ENCODE assay signal across 21 mouse cellular contexts in the genomic region with DNA sequence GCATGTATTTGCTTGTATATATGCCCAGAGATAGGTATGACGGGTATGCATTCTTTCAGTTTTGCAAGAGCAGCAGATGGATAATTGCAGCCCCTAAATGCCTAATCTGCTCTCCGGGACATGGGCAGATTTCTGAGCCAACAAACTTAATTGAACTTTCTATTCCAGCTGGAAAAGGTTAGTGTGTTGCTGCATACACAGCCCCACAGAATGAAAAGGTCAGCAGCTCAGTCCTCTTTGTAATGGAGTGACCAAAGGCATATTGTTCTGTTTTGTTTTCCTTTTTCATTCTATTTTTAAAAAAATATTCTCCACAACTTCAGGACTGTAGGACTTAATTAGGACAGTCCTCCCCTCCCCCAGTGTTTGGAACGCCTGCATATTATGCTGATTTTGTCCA.
DNase-seq lines count a peak whose midpoint lies in the region; ATAC-seq and TF ChIP-seq lines count a peak whose summit lies in the region.
"Had no signal": no experiment of that assay in that cellular context is flagged by ENCODE, and none has a peak within 500 bp of the region (broad histone marks: within the 10 kb centered on the region; RNA-seq: fewer than 3 reads in every experiment).

No protein-coding gene starts in this region.

- no peak for DNase-seq in forebrain, embryonic 11.5 days (ENCODE audit: low spot score)
- peak; percentile 7 to 8 for DNase-seq in kidney, postnatal 4 days
- DNase-seq in kidney, adult 2 months, result no peak
- peak; percentile 6 for DNase-seq in forelimb bud, embryonic 11.5 days (ENCODE audit: low read depth, low spot score)
- DNase-seq in gastrocnemius, adult 2 months, result no peak
- DNase-seq in liver, postnatal 0 days, result no peak
- DNase-seq: adrenal gland, postnatal 14 days; cerebellum, adult 8-10 months; cerebellum, postnatal 36 days; gastrocnemius, postnatal 25 days; kidney, adult 8-10 months; thymus, adult 18-20 months; thymus, postnatal 36 days had no signal

- intact Hi-C loops in gastrocnemius, adult 2 months (cut with DNase I), result no loop called here

- H3K36me3 ChIP-seq in forebrain, embryonic 11.5 days (ENCODE audit: control insufficient read depth, insufficient read depth, low read length), result no peaks in the 10 kb centered on the region
- no peaks in the 10 kb centered on the region for H3K36me3 ChIP-seq in forebrain, embryonic 12.5 days (replicated peaks)
- no peaks in the 10 kb centered on the region for H3K36me3 ChIP-seq in kidney, adult 2 months (ENCODE audit: control insufficient read depth, insufficient read depth, low read length)
- H3K36me3 ChIP-seq in liver, postnatal 0 days (replicated peaks; ENCODE audit: insufficient read depth, low read length), result no peaks in the 10 kb centered on the region
- H3K36me3 ChIP-seq: hindbrain, embryonic 13.5 days; limb, embryonic 12.5 days; neural tube, embryonic 15.5 days had no signal

- H3K4me1 ChIP-seq in forebrain, embryonic 11.5 days (replicated peaks; ENCODE audit: control insufficient read depth, insufficient read depth, low read length), result no peaks in the 10 kb centered on the region
- no peaks in the 10 kb centered on the region for H3K4me1 ChIP-seq in forebrain, embryonic 12.5 days
- no peaks in the 10 kb centered on the region for H3K4me1 ChIP-seq in kidney, adult 2 months (ENCODE audit: control insufficient read depth, insufficient read depth, low read length)
- H3K4me1 ChIP-seq in liver, postnatal 0 days (ENCODE audit: insufficient read depth), result no peaks in the 10 kb centered on the region
- H3K4me1 ChIP-seq: hindbrain, embryonic 13.5 days; limb, embryonic 12.5 days; neural tube, embryonic 15.5 days had no signal

- H3K27ac ChIP-seq in forebrain, embryonic 11.5 days (ENCODE audit: low read depth, low read length), result no peak overlapping the region
- no peak overlapping the region for H3K27ac ChIP-seq in forebrain, embryonic 12.5 days
- no peak overlapping the region for H3K27ac ChIP-seq in kidney, adult 2 months (ENCODE audit: insufficient read depth, low read depth, low read length)
- no peak overlapping the region for H3K27ac ChIP-seq in gastrocnemius, adult 2 months
- H3K27ac ChIP-seq in liver, postnatal 0 days (ENCODE audit: low read depth), result no peak overlapping the region
- H3K27ac ChIP-seq: forebrain, embryonic 13.5 days; hindbrain, embryonic 13.5 days; limb, embryonic 12.5 days; neural tube, embryonic 15.5 days had no signal

- H3K4me3 ChIP-seq in forebrain, embryonic 11.5 days (ENCODE audit: low read depth, low read length), result no peak overlapping the region
- no peak overlapping the region for H3K4me3 ChIP-seq in forebrain, embryonic 12.5 days (replicated peaks)
- no peak overlapping the region for H3K4me3 ChIP-seq in kidney, adult 2 months (ENCODE audit: insufficient read depth, low read depth, low read length)
- H3K4me3 ChIP-seq in gastrocnemius, adult 2 months, result no peak overlapping the region
- no peak overlapping the region for H3K4me3 ChIP-seq in liver, postnatal 0 days (ENCODE audit: low read depth, low read length)
- H3K4me3 ChIP-seq: forebrain, embryonic 13.5 days; hindbrain, embryonic 13.5 days; limb, embryonic 12.5 days; neural tube, embryonic 15.5 days had no signal

- no peaks in the 10 kb centered on the region for H3K9me3 ChIP-seq in forebrain, embryonic 11.5 days (ENCODE audit: control insufficient read depth, low read length)
- no peaks in the 10 kb centered on the region for H3K9me3 ChIP-seq in forebrain, embryonic 12.5 days
- H3K9me3 ChIP-seq in liver, postnatal 0 days (ENCODE audit: low read length), result no peaks in the 10 kb centered on the region
- H3K9me3 ChIP-seq: forebrain, embryonic 13.5 days; hindbrain, embryonic 13.5 days; limb, embryonic 12.5 days; neural tube, embryonic 15.5 days had no signal

- ATAC-seq in forebrain, embryonic 11.5 days (replicated peaks; ENCODE audit: low FRiP score), result 0 out of 2 replicates have a peak, but pooled peaks have one; percentile 24
- no peak for ATAC-seq in forebrain, embryonic 12.5 days (ENCODE audit: low FRiP score)
- no peak for ATAC-seq in liver, postnatal 0 days
- ATAC-seq: forebrain, embryonic 13.5 days; inflammation-experienced regulatory T-cells, adult 6 months had no signal

- no peak overlapping the region for H3K9ac ChIP-seq in forebrain, embryonic 11.5 days (ENCODE audit: low read length)
- no peak overlapping the region for H3K9ac ChIP-seq in forebrain, embryonic 12.5 days
- H3K9ac ChIP-seq in liver, postnatal 0 days (replicated peaks), result no peak overlapping the region
- H3K9ac ChIP-seq: forebrain, embryonic 13.5 days; hindbrain, embryonic 13.5 days; limb, embryonic 12.5 days; neural tube, embryonic 15.5 days had no signal

- 45% methylated on average over 3 of the region's 3 CpGs for WGBS in forebrain, embryonic 11.5 days
- 27% methylated on average over 3 of the region's 3 CpGs for WGBS in forebrain, embryonic 12.5 days
- WGBS in kidney, adult 2 months, result 68% methylated on average over 3 of the region's 3 CpGs
- WGBS in liver, postnatal 0 days (ENCODE audit: insufficient replicate concordance), result 53% methylated on average over 3 of the region's 3 CpGs

- no peak for TF ChIP-seq POLR2A in kidney, adult 2 months (IDR thresholded peaks at IDR 0.05; ENCODE audit: low read depth, low read length)

- H3K4me2 ChIP-seq in forebrain, embryonic 11.5 days (ENCODE audit: low read depth, low read length, severe bottlenecking), result no peak overlapping the region
- H3K4me2 ChIP-seq in forebrain, embryonic 12.5 days, result no peak overlapping the region
- H3K4me2 ChIP-seq in liver, postnatal 0 days (ENCODE audit: low read depth, low read length), result no peak overlapping the region
- H3K4me2 ChIP-seq: forebrain, embryonic 13.5 days; hindbrain, embryonic 13.5 days; limb, embryonic 12.5 days; liver, embryonic 11.5 days; midbrain, embryonic 11.5 days; neural tube, embryonic 15.5 days had no signal

- TF ChIP-seq EP300 in liver, postnatal 0 days (IDR thresholded peaks at IDR 0.05; ENCODE audit: low read depth), result no peak

- no peak for TF ChIP-seq CTCF in kidney, adult 2 months (conservative IDR thresholded peaks at IDR 0.05; ENCODE audit: insufficient read depth, insufficient read length, low read depth, low read length)
- no peak for TF ChIP-seq CTCF in gastrocnemius, adult 2 months (IDR thresholded peaks at IDR 0.05)
- no peak for TF ChIP-seq CTCF in liver, postnatal 0 days (IDR thresholded peaks at IDR 0.05; ENCODE audit: low read depth)

- H3K27me3 ChIP-seq in forebrain, embryonic 11.5 days (ENCODE audit: control insufficient read depth, insufficient read depth, low read length), result no peaks in the 10 kb centered on the region
- no peaks in the 10 kb centered on the region for H3K27me3 ChIP-seq in forebrain, embryonic 12.5 days
- no peaks in the 10 kb centered on the region for H3K27me3 ChIP-seq in kidney, adult 2 months (replicated peaks; ENCODE audit: control insufficient read depth, insufficient read depth, low read length)
- H3K27me3 ChIP-seq in liver, postnatal 0 days (ENCODE audit: insufficient read depth, low read length), result no peaks in the 10 kb centered on the region
- H3K27me3 ChIP-seq: forebrain, embryonic 13.5 days; hindbrain, embryonic 13.5 days; limb, embryonic 12.5 days; neural tube, embryonic 15.5 days had no signal

Comparison
In these comparisons a context has a peak if more than half of its experiments do, and no peak if none do; other contexts are left out.
1. DNase-seq: peak in kidney, postnatal 4 days (2 of 2) and forelimb bud, embryonic 11.5 days (single experiment); none in forebrain, embryonic 11.5 days (single experiment), kidney, adult 2 months (single experiment), gastrocnemius, adult 2 months (single experiment) and liver, postnatal 0 days (single experiment).